Mouse (Mus musculus) 3134 (cell line): ENCODE measurements around the gene Mcrip2.

Experiments used
- DNase-seq: peaks from one replicate; pipeline ENCODE4 v3.0.0-alpha.2; 2011; ENCODE audit warnings: low spot score; ENCODE audit not compliant: insufficient read length; ENCODE audit errors: extremely low read depth

Gene Mcrip2

GRCm38 (mm10) chr17:25868601-25869191 lies at the start of gene Mcrip2:
Gene Mcrip2 (minus strand): TSS chr17:25868764.
- DNase-seq, result peak; percentile 87

DNA sequence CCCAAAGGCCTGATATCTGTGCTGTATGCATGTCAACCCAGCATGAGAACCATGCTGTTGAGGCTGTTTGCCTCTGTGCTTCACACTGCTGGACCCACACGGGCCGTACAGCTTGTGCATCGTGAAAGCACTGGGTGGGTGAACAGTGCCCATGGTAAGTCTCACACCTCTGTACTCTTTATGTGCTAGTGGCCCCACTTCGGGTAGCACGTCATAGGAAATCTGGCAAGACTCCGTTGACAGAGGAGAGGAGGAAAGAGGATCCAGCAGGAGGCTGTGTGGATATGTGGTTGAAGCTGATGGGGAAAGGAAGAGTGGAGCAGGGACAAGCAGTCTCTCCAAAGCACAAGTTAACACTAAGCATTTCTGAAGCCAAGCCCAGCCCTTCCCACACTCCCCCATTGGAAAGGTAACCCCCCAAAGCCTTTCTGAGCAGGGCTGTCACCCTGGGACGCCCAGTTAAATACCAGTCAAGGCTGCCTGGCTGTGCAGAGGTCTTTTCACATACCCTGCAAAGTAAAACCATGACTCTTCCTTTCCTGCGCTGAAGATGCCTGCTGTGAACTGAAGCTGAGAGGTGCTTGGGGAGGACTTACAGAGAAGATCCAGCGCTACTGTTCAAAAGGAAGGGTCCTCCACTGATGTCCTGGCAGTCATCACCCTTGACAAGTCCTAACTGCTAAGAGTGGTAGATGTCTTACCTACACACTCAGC lies 49.6 kb upstream of the Mcrip2 start:
- DNase-seq, result no peak

DNA sequence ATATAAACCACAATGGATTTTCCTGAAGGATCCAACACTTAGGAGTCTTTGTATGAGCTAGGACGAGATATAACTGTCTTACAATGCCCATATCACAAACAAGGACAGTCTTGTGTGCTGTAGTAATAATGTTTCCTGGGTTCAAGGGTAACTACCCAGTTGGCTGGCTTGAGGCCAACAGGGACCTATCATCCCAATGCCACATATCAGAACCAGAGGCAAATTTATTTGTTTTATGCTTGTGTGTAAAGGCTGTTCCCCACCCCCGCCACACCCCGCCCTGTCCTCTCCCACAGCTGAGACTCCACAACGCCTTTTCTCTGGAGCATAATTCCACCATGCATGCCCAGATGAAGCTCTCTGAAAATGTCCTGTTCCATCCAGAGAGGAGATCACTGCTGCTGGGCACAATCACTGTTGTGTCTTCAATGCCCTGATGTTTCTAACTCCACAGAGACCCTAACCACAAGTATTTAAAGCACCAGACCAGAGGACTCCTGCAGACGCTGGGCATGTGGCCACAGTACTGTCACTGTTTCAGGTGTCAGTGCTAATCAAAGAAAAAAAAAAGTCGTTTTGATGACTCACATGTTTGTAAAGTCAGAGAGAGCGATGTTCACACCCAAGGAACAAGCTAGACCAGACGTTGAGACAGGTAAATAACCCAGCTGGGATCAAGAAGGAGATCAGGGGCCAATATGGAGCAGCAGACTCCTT lies 48.5 kb upstream of the Mcrip2 start:
- no peak for DNase-seq

DNA sequence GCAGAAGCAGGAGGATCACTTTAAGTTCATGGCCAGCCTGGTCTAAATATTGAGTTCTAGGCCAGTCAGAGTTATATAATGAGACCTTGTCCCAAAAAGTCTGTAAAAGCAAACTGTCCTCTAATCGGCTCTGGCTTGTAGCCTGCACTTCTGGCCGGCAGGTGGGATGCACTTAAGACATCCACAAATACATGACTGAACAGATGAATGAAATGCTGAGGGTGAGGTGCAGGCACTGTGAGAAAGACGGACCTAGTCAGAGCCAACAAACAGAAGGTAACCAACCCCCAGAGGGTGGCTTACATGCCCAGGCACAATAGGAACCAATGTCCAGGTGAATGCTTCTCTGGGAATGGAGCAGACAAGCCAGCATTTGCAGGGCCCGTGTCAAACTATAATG lies 45.7 kb upstream of the Mcrip2 start:
- no peak for DNase-seq

- no peak for DNase-seq
Measured at GRCm38 (mm10) chr17:25913877-25914275, 45.3 kb upstream of the Mcrip2 start.

DNA sequence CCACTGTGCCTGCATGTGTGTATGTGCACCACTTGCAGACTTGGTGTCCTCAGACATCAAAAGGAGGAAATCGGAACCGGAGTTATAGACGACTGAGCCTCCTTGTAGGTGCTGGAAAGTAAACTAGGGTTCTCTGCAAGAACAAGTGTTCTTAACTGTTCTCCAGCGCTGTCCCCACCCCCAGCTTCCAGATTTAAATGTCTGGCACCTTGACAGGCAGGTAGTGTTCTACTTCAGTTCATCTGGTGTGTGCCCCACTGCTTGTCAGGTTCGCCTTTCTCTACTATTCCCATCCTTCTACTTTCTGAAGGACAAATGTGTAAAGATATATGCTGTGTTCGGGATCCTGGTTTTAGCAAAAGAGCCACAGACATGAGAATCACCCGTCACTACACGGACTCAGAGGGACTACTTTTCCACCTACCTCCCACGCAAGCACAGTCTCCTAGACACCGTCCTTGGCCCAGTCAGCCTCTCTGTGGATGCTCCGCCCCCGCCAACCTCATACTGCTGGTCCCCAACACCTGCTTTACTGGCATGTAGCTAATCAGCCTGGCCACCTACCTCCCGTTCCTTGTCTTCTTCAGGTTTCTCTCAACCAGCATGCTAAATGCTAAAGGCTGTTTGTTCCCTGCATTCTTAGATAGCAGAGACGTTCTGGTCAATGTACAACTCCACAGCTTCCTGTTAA lies 44.8 kb upstream of the Mcrip2 start:
- DNase-seq, result no peak

GRCm38 (mm10) chr17:25911816-25912215 lies 43.3 kb upstream of the Mcrip2 start:
- DNase-seq, result peak; percentile 45

DNA sequence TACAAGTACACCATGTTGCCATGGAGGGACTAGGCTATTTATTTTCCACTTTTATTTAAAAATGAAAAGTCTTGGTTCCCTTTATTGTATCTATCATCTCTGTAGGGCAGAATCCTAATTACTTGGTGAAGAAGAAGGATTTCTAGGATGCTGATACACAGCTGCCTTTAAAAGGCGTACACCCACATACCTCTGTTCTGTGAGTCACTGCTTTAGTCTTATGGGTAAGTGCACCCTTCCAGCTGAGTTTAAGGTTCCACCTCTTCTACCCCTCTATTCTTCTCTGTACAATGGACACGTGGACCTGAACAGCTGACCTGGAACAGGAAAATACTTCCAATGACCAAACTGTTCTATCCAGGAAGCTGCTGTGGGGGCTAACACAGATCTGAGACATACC lies 39.1 kb upstream of the Mcrip2 start:
- DNase-seq, result no peak

- DNase-seq, result no peak
Measured at GRCm38 (mm10) chr17:25903061-25903460, 34.5 kb upstream of the Mcrip2 start.

DNA sequence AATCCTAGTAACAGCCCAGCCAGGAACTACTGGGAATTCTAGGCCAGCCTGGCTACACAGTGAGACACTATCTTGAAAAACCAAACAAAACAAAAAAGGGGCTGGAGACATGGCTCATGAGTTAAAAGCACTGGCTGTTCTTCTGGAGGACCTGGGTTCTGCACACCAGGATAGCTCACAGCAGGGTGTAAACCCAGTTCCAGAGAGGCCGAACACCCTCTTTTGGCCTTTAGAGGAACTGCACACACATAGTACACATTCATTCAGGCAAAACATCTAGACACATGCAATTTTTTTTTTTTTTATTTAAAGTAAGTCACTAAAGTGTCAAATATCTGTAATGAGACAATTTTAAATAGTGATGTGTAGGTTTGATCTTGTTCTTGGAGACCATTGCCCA lies 31.6 kb upstream of the Mcrip2 start:
- no peak for DNase-seq

DNA sequence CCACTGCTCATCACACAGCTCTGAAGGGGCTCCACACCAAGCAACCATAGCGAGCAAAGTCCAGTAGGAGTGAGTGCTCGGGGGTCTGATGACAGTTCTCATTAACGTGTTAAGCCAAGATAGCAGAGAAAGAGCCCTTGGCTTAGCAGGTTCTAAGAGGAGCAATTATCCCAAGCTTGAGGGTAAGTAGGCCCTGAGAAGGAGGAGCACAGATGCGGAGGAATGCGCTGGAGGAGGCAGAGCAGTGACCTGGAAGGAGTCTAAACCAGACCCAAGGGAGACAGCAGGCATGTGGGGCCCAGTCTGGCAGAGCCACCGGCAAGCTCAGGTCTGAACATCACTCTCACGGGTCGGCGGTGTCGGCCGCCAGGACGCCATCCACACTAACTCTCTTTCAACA lies 27.3 kb upstream of the Mcrip2 start:
- DNase-seq, result no peak

DNA sequence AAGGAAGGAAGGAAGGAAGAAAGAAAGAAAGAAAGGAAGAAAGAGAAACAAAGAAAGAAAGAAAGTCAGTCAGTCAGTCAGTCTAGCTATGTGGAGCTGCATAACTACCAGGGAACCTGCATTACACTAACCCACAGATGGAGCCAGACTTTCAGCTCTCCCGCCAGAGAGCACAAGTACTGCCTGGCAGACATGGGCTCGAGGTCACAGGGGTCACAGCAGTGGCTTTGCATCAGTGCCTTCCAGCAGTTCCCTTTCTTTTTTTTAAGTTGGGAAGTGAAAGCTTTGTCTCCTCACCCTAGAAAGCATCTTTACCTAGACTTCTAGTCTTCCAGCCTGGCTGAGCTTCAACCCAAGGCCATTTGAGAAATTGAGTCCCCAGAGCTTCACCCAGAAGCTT lies 26.9 kb upstream of the Mcrip2 start:
- DNase-seq, result no peak

DNA sequence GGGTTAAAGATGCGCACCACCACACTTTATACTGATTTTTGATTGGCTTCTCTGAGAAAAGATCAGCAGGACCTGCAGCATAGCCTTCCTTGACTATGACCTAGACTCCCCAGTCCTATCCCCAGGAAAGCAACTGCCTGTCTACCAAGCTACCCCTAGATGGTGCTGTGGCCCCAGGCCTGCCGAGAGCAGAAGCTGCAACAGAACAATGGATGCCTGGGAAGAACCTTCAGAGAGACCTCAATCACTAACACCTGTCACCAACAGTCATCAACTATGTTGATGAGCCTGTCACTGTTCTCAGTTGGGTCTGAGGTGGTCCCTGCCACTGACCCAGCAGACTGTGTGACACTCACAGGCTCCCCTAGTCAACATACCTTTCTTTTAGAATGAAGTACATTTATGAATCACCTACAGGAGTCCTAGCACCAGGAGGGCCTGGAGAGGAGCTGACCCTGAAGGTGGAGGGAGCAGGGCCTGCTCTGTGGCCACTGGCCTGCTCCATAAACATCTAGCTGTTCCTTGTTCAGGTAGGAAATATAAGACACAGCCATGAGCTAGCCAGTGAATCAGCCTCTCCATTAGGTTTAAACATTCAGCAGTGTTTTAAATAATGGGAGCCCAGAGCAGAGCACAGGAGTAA lies 25.5 kb upstream of the Mcrip2 start:
- DNase-seq, result no peak

DNA sequence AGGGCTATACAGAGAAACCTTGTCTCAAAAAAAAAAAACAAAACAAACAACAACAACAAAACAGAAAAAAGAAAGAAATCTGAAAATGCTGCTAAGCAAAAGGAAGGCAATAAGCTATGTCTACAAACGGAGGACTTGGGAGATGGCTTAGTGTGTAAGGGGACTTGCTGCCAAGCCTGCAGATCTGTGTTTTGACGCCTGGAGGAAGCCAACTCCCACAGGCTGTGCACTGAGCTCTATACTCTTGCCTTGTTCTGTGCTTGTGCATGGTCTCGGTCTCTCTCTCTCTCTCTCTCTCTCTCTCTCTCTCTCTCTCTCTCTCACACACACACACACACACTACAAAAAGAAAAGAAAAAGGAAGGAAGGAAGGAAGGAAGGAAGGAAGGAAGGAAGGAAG lies 20.3 kb upstream of the Mcrip2 start:
- no peak for DNase-seq

- DNase-seq, result no peak
Measured at GRCm38 (mm10) chr17:25887467-25887866, 18.9 kb upstream of the Mcrip2 start.

- no peak for DNase-seq
Measured at GRCm38 (mm10) chr17:25886806-25887205, 18.2 kb upstream of the Mcrip2 start.

DNA sequence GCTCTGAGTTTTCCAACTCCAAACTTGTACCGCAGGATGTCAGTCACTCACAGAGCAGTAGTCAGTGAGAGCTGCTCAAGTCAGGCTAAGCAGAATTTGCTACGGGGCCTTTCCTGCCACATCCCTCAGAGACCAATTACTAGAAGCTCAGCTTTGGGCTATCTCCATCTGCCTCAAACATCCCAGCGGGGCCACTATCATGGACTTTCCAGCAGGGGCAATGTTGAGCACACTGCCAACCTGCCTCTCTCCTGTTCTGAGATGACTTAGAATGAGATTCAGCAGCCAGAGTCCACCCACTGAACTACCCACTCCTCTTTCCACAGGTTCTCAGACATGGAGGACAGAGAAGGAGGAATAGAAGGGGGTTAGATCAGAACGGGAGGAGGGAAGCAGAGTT lies 17.1 kb upstream of the Mcrip2 start:
- DNase-seq, result no peak

GRCm38 (mm10) chr17:25883824-25884223 lies 15.3 kb upstream of the Mcrip2 start:
- DNase-seq, result no peak

GRCm38 (mm10) chr17:25883268-25883667 lies 14.7 kb upstream of the Mcrip2 start:
- no peak for DNase-seq

- no peak for DNase-seq
Measured at GRCm38 (mm10) chr17:25882306-25882705, 13.7 kb upstream of the Mcrip2 start.

- DNase-seq, result no peak
Measured at GRCm38 (mm10) chr17:25881691-25882090, 13.1 kb upstream of the Mcrip2 start.
